Mouse (Mus musculus) urinary bladder, postnatal 0 days (tissue): ENCODE results near the gene Zfp426. TPM values are rescaled to one million over a fixed set of nuclear protein-coding genes. Genes with fewer than 3 reads are reported as not detected.

Source experiments
- polyA plus RNA-seq: library from polyadenylated mRNA; unstranded; fragments of >200 nt; fragmentation: Nextera tagmentation; extraction: Ambion mirVana; gene quantifications from 2 replicates; pipeline ENCODE4 v1.2.1, GENCODE M21; 2015

Gene Zfp426
- 9.6 and 11.3 TPM in 2 replicates for polyA plus RNA-seq

GRCm38 (mm10) chr9:20492527-20493233, at the start of gene Zfp426:
Gene Zfp426 (minus strand): TSS chr9:20492746.

GRCm38 (mm10) chr9:20521306-20521957, 28.9 kb upstream of the Zfp426 start, which contains the start of gene Zfp266:
Gene Zfp266 (minus strand): TSS chr9:20521417.

GRCm38 (mm10) chr9:20459377-20460317, 32.9 kb downstream of the Zfp426 start, which contains the start of gene Zfp26:
Gene Zfp26 (minus strand): TSS chr9:20460162.

Other genes starting within 250 kb of the Zfp426 start
- gene Olfr39, start 210.4 kb downstream of the Zfp426 start, polyA plus RNA-seq, result not detected in 2 replicates
- not detected in 2 replicates for gene Olfr873, start 194.2 kb downstream of the Zfp426 start, polyA plus RNA-seq
- gene Olfr18, start 156.7 kb downstream of the Zfp426 start, polyA plus RNA-seq, result not detected in 2 replicates
- 36.4 and 39.5 TPM in 2 replicates for gene Zfp560, start 107.6 kb downstream of the Zfp426 start, polyA plus RNA-seq
- gene Zfp26, start 32.6 kb downstream of the Zfp426 start, polyA plus RNA-seq, result 6.2 and 11.1 TPM in 2 replicates
- gene Zfp266, start 28.7 kb upstream of the Zfp426 start, polyA plus RNA-seq, result 37.6 and 45.4 TPM in 2 replicates
- 6.2 and 6.6 TPM in 2 replicates for gene Zfp846, start 88.5 kb upstream of the Zfp426 start, polyA plus RNA-seq
- 287 and 316 TPM in 2 replicates for gene Ubl5, start 150.1 kb upstream of the Zfp426 start, polyA plus RNA-seq
- 9.2 and 10.4 TPM in 2 replicates for gene Fbxl12, start 152.0 kb upstream of the Zfp426 start, polyA plus RNA-seq
- 36.1 and 37.6 TPM in 2 replicates for gene Pin1, start 159.3 kb upstream of the Zfp426 start, polyA plus RNA-seq